Mouse (Mus musculus) thymus, adult 2 months (tissue): ENCODE results near the gene St3gal4. TPM values are rescaled to one million over a fixed set of nuclear protein-coding genes. Genes with fewer than 3 reads are reported as not detected.

Source experiments
- DNase-seq: peaks from one replicate; pipeline ENCODE4 v3.0.0; 2021
- H3K27ac ChIP-seq: fragments of 200-500 bp; 2 replicates; pipeline ENCODE4 v1.5.1; 2012; ENCODE audit warnings: low read length, control low read depth; ENCODE audit not compliant: control insufficient read depth, insufficient read depth
- H3K27me3 ChIP-seq: fragments of 200-500 bp; 2 replicates; pipeline ENCODE4 v1.6.1; 2012; ENCODE audit warnings: mild to moderate bottlenecking, low read length, moderate library complexity, mixed read lengths; ENCODE audit not compliant: control insufficient read depth, insufficient read depth
- H3K36me3 ChIP-seq: fragments of 200-500 bp; 2 replicates; pipeline ENCODE4 v1.6.1; 2012; ENCODE audit warnings: mild to moderate bottlenecking, low read length, moderate library complexity; ENCODE audit not compliant: control insufficient read depth, insufficient read depth
- H3K4me1 ChIP-seq: fragments of 200-500 bp; replicated peaks from 2 replicates; pipeline ENCODE4 v1.6.1; 2012; ENCODE audit warnings: low read length; ENCODE audit not compliant: control insufficient read depth, insufficient read depth
- H3K4me3 ChIP-seq: fragments of 200-500 bp; 2 replicates; pipeline ENCODE4 v1.5.1; 2012; ENCODE audit warnings: mild to moderate bottlenecking, low read length, control low read depth, moderate library complexity; ENCODE audit not compliant: control insufficient read depth, insufficient read depth
- CTCF ChIP-seq: fragments of 200-500 bp; IDR thresholded peaks from 2 replicates; pipeline ENCODE4 v1.5.1; 2012; ENCODE audit warnings: mild to moderate bottlenecking, control low read depth, low read length, moderate library complexity, borderline replicate concordance; ENCODE audit not compliant: control insufficient read depth, poor library complexity, insufficient read depth; ENCODE audit errors: extremely low read depth
- POLR2A ChIP-seq: fragments of 200-500 bp; IDR thresholded peaks from 2 replicates; pipeline ENCODE4 v1.6.1; 2012; ENCODE audit warnings: mild to moderate bottlenecking, low read length, control low read depth, moderate library complexity; ENCODE audit not compliant: control insufficient read depth, poor library complexity, insufficient read depth; ENCODE audit errors: extremely low read depth
- WGBS: fragments of 180-500 bp; shearing (Covaris S2); methylation state at CpG from one replicate; pipeline ENCODE4 v1.1.7; 2018; 5-methylcytosine and 5-hydroxymethylcytosine counted together
- polyA plus RNA-seq: library from polyadenylated mRNA; depleted of rRNA; stranded (reverse); fragments of >200 nt; gene quantifications from 2 replicates; pipeline ENCODE4 v1.2.3, GENCODE M21; 2012; rRNA removed

Gene St3gal4
- polyA plus RNA-seq, 1 experiment = 8.9 TPM

DNA sequence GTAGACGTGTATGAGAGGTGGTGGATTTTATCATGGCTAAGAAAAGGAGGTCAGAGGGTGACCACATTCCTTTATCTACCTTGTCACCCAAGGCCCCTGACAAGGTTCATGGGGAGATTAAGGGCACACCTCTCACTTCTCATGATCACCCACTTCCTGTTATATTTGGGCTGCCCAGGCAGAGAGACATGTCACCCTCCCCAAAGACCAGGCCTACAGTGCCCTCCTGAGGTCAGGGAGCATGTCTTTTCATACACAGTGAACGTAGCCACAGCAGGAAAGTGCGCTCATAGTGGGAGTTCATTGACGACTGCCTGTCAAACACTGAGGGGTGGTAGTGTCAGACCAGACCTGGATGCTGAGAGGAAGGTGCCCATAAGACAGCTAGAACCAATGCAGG, 102.3 kb downstream of the St3gal4 start:
- Histone ChIP-seq H3K27ac (no peak overlapping the region), H3K4me1 (no peaks in the 10 kb centered on the region), H3K27me3 (peaks cover 2% of the 10 kb centered on the region; the same call in 1 of the 2 replicates), H3K36me3 (no peaks in the 10 kb centered on the region), H3K4me3 (no peak overlapping the region)
- no peak for DNase-seq
- TF ChIP-seq CTCF (no peak), POLR2A (no peak)
- WGBS = 19% methylated on average over 4 of the region's 4 CpGs

DNA sequence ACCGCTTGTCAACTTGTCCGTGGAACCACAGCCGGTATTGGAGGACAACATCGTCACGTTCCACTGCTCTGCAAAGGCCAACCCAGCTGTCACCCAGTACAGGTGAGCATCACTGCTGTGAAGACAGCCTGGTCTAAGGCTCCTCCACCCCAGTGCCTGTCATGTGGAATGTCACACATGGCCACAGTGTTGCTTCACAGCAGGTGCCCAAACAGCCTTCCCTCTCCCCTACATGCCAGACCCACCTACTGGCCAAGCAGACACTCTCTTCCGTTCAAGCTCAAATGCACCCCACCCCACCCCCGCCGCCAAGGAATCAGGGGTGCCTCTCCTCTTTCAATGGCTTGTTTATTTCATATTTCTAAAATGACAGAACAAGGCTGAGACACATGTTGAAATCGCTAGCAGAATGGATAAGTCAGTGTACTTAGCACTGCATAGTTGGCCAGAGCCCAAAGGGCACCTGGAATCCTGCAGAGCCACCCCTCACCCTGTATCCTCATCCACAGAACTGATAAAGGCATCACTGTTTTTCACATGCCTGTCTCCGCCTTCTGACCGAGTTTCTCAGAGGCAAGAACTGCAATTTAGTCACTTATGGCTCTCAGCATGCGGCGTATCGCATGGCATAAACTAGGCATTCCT, 111.2 kb downstream of the St3gal4 start:
- 90% methylated on average over 14 of the region's 14 CpGs for WGBS
- TF ChIP-seq POLR2A (no peak), CTCF (no peak)
- Histone ChIP-seq H3K4me3 (no peak overlapping the region), H3K36me3 (no peaks in the 10 kb centered on the region), H3K27ac (no peak overlapping the region), H3K27me3 (no peaks in the 10 kb centered on the region), H3K4me1 (no peaks in the 10 kb centered on the region)
- DNase-seq = no peak

DNA sequence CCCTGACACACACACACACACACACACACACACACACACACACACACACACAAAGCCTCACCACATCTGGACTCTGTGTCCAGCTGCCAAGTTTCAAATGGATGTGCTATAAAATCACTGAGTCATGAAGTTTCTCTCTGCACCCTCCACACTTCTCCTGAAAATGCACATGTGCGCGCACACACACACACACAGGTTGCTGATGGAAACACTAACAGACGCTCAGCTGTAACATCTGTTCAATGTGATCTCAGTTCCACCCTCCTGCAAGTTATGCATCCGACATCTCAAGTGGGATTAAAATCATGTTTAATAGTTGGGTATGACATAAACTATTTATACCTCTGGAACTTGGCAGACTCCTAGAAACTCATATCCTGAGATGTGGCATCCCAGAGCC, 115.0 kb downstream of the St3gal4 start:
- H3K4me3 ChIP-seq = no peak overlapping the region
- no peaks in the 10 kb centered on the region for H3K27me3 ChIP-seq
- WGBS = 94% methylated on average over 4 of the region's 4 CpGs
- TF ChIP-seq POLR2A (no peak), CTCF (no peak)
- no peaks in the 10 kb centered on the region for H3K4me1 ChIP-seq
- H3K36me3 ChIP-seq = no peaks in the 10 kb centered on the region
- no peak for DNase-seq
- H3K27ac ChIP-seq = no peak overlapping the region

DNA sequence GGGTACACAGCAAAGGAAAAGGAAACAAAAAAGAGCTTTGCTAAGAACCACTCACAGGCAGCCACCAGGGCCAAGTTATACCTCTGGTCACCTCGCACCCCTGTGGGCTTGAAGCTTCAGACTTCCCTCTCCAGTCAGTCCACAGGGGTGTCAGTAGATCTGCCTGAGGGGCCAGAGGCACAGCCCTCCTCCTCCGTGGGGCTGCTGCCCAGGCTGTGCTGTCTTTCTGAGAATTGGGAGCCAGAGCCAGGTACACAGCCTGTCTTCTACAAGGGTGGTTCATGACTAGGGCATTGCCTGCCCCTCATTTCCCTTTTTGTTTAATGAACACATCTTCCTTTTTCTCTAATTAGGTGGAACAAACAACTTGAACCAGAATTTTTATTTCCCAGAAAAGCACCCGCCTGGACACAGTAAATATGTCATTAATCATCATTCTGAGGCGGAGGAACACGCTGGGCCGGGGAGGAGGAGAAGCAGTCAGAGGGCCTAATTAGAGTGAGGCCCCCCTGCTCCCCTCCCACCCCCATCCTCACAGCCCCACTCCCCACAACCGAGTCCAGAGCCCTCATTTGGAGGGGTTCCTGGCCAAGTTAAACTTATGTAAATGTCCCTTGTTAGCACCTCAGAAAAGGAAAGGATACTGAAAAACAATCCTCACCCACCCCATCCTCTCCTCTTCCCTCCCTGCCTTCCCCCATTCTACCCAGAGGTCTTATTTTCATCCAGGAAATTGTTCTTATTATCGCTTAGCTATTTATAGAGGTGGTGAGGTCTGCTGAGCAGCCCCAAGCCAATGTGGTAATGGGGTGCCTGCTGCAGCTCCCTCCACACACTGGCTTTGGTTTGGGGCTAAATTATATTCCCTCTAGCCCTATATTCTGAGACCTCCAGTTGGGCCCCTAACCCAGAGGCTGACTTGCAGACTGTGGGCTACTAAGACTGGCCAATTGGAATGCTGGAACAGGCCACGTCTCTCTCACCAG, 120.9 kb downstream of the St3gal4 start:
- no peak for DNase-seq
- Histone ChIP-seq H3K27ac (no peak overlapping the region), H3K4me1 (peaks cover 2% of the 10 kb centered on the region), H3K4me3 (no peak overlapping the region), H3K27me3 (no peaks in the 10 kb centered on the region), H3K36me3 (no peaks in the 10 kb centered on the region)
- 51% methylated on average over 9 of the region's 9 CpGs for WGBS
- TF ChIP-seq POLR2A (no peak), CTCF (no peak)

Other genes starting within 250 kb of the St3gal4 start
- gene Dcps, start 56.8 kb upstream of the St3gal4 start, polyA plus RNA-seq = 60.5 and 65.2 TPM in 2 replicates
- gene Srpr, start 80.9 kb upstream of the St3gal4 start, polyA plus RNA-seq = 58.2 and 70.1 TPM in 2 replicates
- 3.2 and 5.2 TPM in 2 replicates for gene Tirap, start 81.0 kb upstream of the St3gal4 start, polyA plus RNA-seq
- gene Foxred1, start 91.8 kb upstream of the St3gal4 start, polyA plus RNA-seq = 27.0 and 28.5 TPM in 2 replicates
- 13.4 and 20.6 TPM in 2 replicates for gene Fam118b, start 148.5 kb upstream of the St3gal4 start, polyA plus RNA-seq
- 22.9 and 23.4 TPM in 2 replicates for gene Rpusd4, start 148.6 kb upstream of the St3gal4 start, polyA plus RNA-seq